Mouse (Mus musculus): ENCODE measurements around the gene Ptcra. TPM values are rescaled to one million over a fixed set of nuclear protein-coding genes. Genes with fewer than 3 reads are reported as not detected.
"Not testable (repeated sequence)": the region's sequence is repeated elsewhere in the genome, so short reads cannot be mapped to it uniquely, and the experiment has no call there.

The Ptcra gene
- 0.62 and 1.6 TPM in 2 replicates for polyA plus RNA-seq (2016; fragmentation: Nextera tagmentation; extraction: Ambion mirVana)

- H3K4me3 ChIP-seq, result no peak within 1 kb of the TSS
- H3K36me3 ChIP-seq (replicated peaks), result no peaks in the 10 kb centered on the region
- no peak within 1 kb of the TSS for H3K27ac ChIP-seq (replicated peaks)
- H3K27me3 ChIP-seq (replicated peaks; ENCODE audit: low read depth, poor library complexity, severe bottlenecking), result no peaks in the 10 kb centered on the region
- 72% methylated on average over 2 of the region's 2 CpGs for WGBS
- peaks cover 7% of the 10 kb centered on the region for H3K4me1 ChIP-seq
- DNase-seq (ENCODE audit: low spot score), result no peak
- H3K9me3 ChIP-seq, result no peaks in the 10 kb centered on the region
Observed at GRCm38 (mm10) chr17:46763544-46763943, at the start of gene Ptcra. TSS of gene Ptcra (minus strand) at chr17:46763712.

- no peak for DNase-seq (ENCODE audit: low spot score)
- H3K4me3 ChIP-seq, result no peak overlapping the region
- H3K9me3 ChIP-seq, result no peaks in the 10 kb centered on the region
- H3K27me3 ChIP-seq (replicated peaks; ENCODE audit: low read depth, poor library complexity, severe bottlenecking), result no peaks in the 10 kb centered on the region
- H3K36me3 ChIP-seq (replicated peaks), result peaks cover 52% of the 10 kb centered on the region
- no peak overlapping the region for H3K27ac ChIP-seq (replicated peaks)
- H3K4me1 ChIP-seq, result no peaks in the 10 kb centered on the region
- WGBS, result 90% methylated on average over 1 of the region's 1 CpGs
Observed at GRCm38 (mm10) chr17:46812442-46812841, 48.9 kb upstream of the Ptcra start.

- Histone ChIP-seq H3K36me3 (replicated peaks) (peaks cover 62% of the 10 kb centered on the region), H3K27ac (replicated peaks) (no peak overlapping the region), H3K9me3 (no peaks in the 10 kb centered on the region), H3K27me3 (replicated peaks; ENCODE audit: low read depth, poor library complexity, severe bottlenecking) (no peaks in the 10 kb centered on the region), H3K4me3 (no peak overlapping the region), H3K4me1 (no peaks in the 10 kb centered on the region)
- DNase-seq (ENCODE audit: low spot score), result no peak
- WGBS, result 91% methylated on average over 3 of the region's 3 CpGs
Observed at GRCm38 (mm10) chr17:46810672-46811071, 47.2 kb upstream of the Ptcra start.

GRCm38 (mm10) chr17:46809131-46809830, 45.8 kb upstream of the Ptcra start:
- H3K4me3 ChIP-seq, result no peak overlapping the region
- no peak overlapping the region for H3K27ac ChIP-seq (replicated peaks)
- WGBS, result 84% methylated on average over 6 of the region's 6 CpGs
- H3K36me3 ChIP-seq (replicated peaks), result peaks cover 59% of the 10 kb centered on the region
- no peaks in the 10 kb centered on the region for H3K9me3 ChIP-seq
- no peak for DNase-seq (ENCODE audit: low spot score)
- no peaks in the 10 kb centered on the region for H3K27me3 ChIP-seq (replicated peaks; ENCODE audit: low read depth, poor library complexity, severe bottlenecking)
- H3K4me1 ChIP-seq, result no peaks in the 10 kb centered on the region

GRCm38 (mm10) chr17:46808376-46808775, 44.9 kb upstream of the Ptcra start:
- H3K4me3 ChIP-seq, result no peak overlapping the region
- 87% methylated on average over 10 of the region's 10 CpGs for WGBS
- peaks cover 54% of the 10 kb centered on the region for H3K36me3 ChIP-seq (replicated peaks)
- H3K27me3 ChIP-seq (replicated peaks; ENCODE audit: low read depth, poor library complexity, severe bottlenecking), result no peaks in the 10 kb centered on the region
- no peaks in the 10 kb centered on the region for H3K4me1 ChIP-seq
- no peaks in the 10 kb centered on the region for H3K9me3 ChIP-seq
- no peak for DNase-seq (ENCODE audit: low spot score)
- H3K27ac ChIP-seq (replicated peaks), result no peak overlapping the region

GRCm38 (mm10) chr17:46801761-46802160, 38.2 kb upstream of the Ptcra start:
- no peak for DNase-seq (ENCODE audit: low spot score)
- Histone ChIP-seq H3K36me3 (replicated peaks) (peaks cover 49% of the 10 kb centered on the region), H3K27me3 (replicated peaks; ENCODE audit: low read depth, poor library complexity, severe bottlenecking) (no peaks in the 10 kb centered on the region), H3K4me1 (peaks cover 17% of the 10 kb centered on the region), H3K27ac (replicated peaks) (no peak overlapping the region), H3K9me3 (no peaks in the 10 kb centered on the region), H3K4me3 (no peak overlapping the region)
- WGBS, result 90% methylated on average over 6 of the region's 6 CpGs

- Histone ChIP-seq H3K27me3 (replicated peaks; ENCODE audit: low read depth, poor library complexity, severe bottlenecking) (no peaks in the 10 kb centered on the region), H3K9me3 (no peaks in the 10 kb centered on the region), H3K4me3 (no peak overlapping the region), H3K36me3 (replicated peaks) (peaks cover 39% of the 10 kb centered on the region), H3K4me1 (peaks cover 24% of the 10 kb centered on the region), H3K27ac (replicated peaks) (no peak overlapping the region)
- no peak for DNase-seq (ENCODE audit: low spot score)
- 76% methylated on average over 10 of the region's 10 CpGs for WGBS
Observed at GRCm38 (mm10) chr17:46799680-46800079, 36.2 kb upstream of the Ptcra start.

- Histone ChIP-seq H3K4me1 (peaks cover 24% of the 10 kb centered on the region), H3K27me3 (replicated peaks; ENCODE audit: low read depth, poor library complexity, severe bottlenecking) (no peaks in the 10 kb centered on the region), H3K4me3 (no peak overlapping the region), H3K9me3 (no peaks in the 10 kb centered on the region), H3K36me3 (replicated peaks) (peaks cover 33% of the 10 kb centered on the region), H3K27ac (replicated peaks) (no peak overlapping the region)
- DNase-seq (ENCODE audit: low spot score), result peak; percentile 67
- WGBS, result 9% methylated on average over 8 of the region's 8 CpGs
Observed at GRCm38 (mm10) chr17:46797386-46797785, 33.9 kb upstream of the Ptcra start.

GRCm38 (mm10) chr17:46796743-46797142, 33.2 kb upstream of the Ptcra start:
- Histone ChIP-seq H3K27me3 (replicated peaks; ENCODE audit: low read depth, poor library complexity, severe bottlenecking) (no peaks in the 10 kb centered on the region), H3K27ac (replicated peaks) (no peak overlapping the region), H3K4me1 (peaks cover 24% of the 10 kb centered on the region), H3K9me3 (0 out of 2 replicates have a peak, but pooled peaks cover 3% of the 10 kb centered on the region), H3K4me3 (no peak overlapping the region), H3K36me3 (replicated peaks) (peaks cover 29% of the 10 kb centered on the region)
- 76% methylated on average over 4 of the region's 4 CpGs for WGBS
- no peak for DNase-seq (ENCODE audit: low spot score)

- 0 out of 2 replicates have a peak, but pooled peaks cover 3% of the 10 kb centered on the region for H3K9me3 ChIP-seq
- 85% methylated on average over 2 of the region's 2 CpGs for WGBS
Observed at GRCm38 (mm10) chr17:46792963-46793362, 29.5 kb upstream of the Ptcra start.

DNA sequence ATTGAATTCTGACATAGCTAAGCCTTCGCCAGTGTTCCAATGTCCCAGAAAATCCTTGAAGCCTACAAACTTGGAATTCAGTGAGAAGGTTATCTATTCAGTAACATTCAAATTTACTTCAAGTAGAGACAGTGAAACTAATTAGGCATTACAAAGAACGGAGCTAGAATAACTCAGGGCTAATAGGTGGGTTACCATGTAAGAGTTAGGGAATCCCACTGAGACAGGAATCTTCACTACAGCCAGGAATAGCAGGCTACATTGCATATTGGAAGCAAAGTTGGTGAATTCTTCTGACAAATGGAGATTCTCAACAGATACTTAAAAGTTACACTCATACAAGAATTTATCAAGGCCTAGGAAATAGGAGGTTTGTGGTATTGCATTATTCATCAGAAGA, 24.5 kb upstream of the Ptcra start:
- H3K36me3 ChIP-seq (replicated peaks); H3K27ac ChIP-seq (replicated peaks); H3K9me3 ChIP-seq; H3K4me1 ChIP-seq; DNase-seq (ENCODE audit: low spot score); H3K4me3 ChIP-seq; H3K27me3 ChIP-seq (replicated peaks; ENCODE audit: low read depth, poor library complexity, severe bottlenecking): not testable (repeated sequence)
- 61% methylated on average over 2 of the region's 2 CpGs for WGBS

More at GRCm38 (mm10) chr17:46792963-46793362, 29.5 kb upstream of the Ptcra start:
- Histone ChIP-seq H3K36me3 (replicated peaks) (no peaks in the 10 kb centered on the region), H3K27ac (replicated peaks) (no peak overlapping the region), H3K4me3 (no peak overlapping the region), H3K4me1 (peaks cover 19% of the 10 kb centered on the region), H3K27me3 (replicated peaks; ENCODE audit: low read depth, poor library complexity, severe bottlenecking) (0 out of 2 replicates have a peak, but pooled peaks cover 4% of the 10 kb centered on the region)
- no peak for DNase-seq (ENCODE audit: low spot score)

- no peaks in the 10 kb centered on the region for H3K36me3 ChIP-seq (replicated peaks)
- DNase-seq (ENCODE audit: low spot score), result no peak
- WGBS, result 91% methylated on average over 5 of the region's 5 CpGs
- no peak overlapping the region for H3K27ac ChIP-seq (replicated peaks)
- no peaks in the 10 kb centered on the region for H3K4me1 ChIP-seq
- 0 out of 2 replicates have a peak, but pooled peaks cover under 1% of the 10 kb centered on the region for H3K9me3 ChIP-seq
- no peak overlapping the region for H3K4me3 ChIP-seq
- H3K27me3 ChIP-seq (replicated peaks; ENCODE audit: low read depth, poor library complexity, severe bottlenecking), result 0 out of 2 replicates have a peak, but pooled peaks cover 4% of the 10 kb centered on the region
Observed at GRCm38 (mm10) chr17:46786952-46787351, 23.4 kb upstream of the Ptcra start.

GRCm38 (mm10) chr17:46783222-46783565, 19.7 kb upstream of the Ptcra start:
- DNase-seq (ENCODE audit: low spot score), result no peak
- Histone ChIP-seq H3K4me3 (peak overlapping the region; percentile 81), H3K27ac (replicated peaks) (peak overlapping the region; percentile 88), H3K27me3 (replicated peaks; ENCODE audit: low read depth, poor library complexity, severe bottlenecking) (no peaks in the 10 kb centered on the region), H3K4me1 (peaks cover 8% of the 10 kb centered on the region), H3K36me3 (replicated peaks) (peaks cover 31% of the 10 kb centered on the region), H3K9me3 (no peaks in the 10 kb centered on the region)
- WGBS, result 78% methylated on average over 2 of the region's 2 CpGs

All from embryonic facial prominence, embryonic 10.5 days (tissue).